Mouse (Mus musculus): ENCODE measurements around the gene Sdf4.

DNA sequence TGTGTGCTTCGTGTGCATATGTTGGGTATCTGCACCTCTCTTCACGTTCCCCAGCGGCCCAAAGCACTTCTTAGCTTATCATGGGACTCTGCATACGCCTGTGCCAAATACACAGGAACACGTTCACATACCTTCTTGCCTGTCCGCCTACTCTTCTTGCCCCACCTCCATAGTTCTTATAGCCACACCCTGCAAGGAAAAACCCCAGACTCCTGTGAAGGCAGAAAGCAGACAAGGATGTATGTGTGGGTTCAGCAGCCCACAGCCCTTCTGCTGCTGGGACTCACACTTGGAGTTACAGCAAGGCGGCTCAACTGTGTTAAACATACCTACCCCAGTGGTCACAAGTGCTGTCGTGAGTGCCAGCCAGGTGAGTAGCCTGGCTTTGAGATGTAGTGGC is 21.0 kb downstream of the Sdf4 start, which contains the start of gene Tnfrsf4:
- no peak for TF ChIP-seq POLR2A (IDR thresholded peaks at IDR 0.05; ENCODE audit: borderline replicate concordance, extremely low read depth, low read depth, low read length)
- no peak for TF ChIP-seq CTCF (IDR thresholded peaks at IDR 0.05; ENCODE audit: insufficient read depth, low read length)

All from lung, adult 2 months (tissue).